Mouse (Mus musculus) heart, adult 18-20 months (tissue): ENCODE results near the gene Syp. TPM values are rescaled to one million over a fixed set of nuclear protein-coding genes. Genes with fewer than 3 reads are reported as not detected.
A peak's percentile ranks its signal among the peaks of the same experiment; 100 is the strongest.

Experiments used
- DNase-seq, 2 experiments: peaks; one replicate each; pipeline ENCODE4 v3.0.0; 2021 to 2022; ENCODE audit warnings: mixed read lengths in 1 of 2
- long read RNA-seq, 2 experiments: library from polyadenylated mRNA; stranded (forward); transcript quantifications; one replicate each; pipeline ENCODE4 v2.0.0; 2021
- total RNA-seq, 2 experiments: library from RNA; stranded (reverse); gene quantifications; 2 replicates each; pipeline ENCODE4 v1.2.3; 2021

The Syp gene
- total RNA-seq = 1 to 10 TPM; 2.2 to 4.1 TPM
- long read RNA-seq, experiment 1, partial matches to known transcripts = 1 of 5 reads
- long read RNA-seq, experiment 1, other reads (novel, unspliced or antisense) = 3 of 5 reads
- long read RNA-seq, experiment 2, partial matches to known transcripts = 1 of 1 reads
- long read RNA-seq, experiment 2, other reads (novel, unspliced or antisense) = 0 of 1 reads

DNA sequence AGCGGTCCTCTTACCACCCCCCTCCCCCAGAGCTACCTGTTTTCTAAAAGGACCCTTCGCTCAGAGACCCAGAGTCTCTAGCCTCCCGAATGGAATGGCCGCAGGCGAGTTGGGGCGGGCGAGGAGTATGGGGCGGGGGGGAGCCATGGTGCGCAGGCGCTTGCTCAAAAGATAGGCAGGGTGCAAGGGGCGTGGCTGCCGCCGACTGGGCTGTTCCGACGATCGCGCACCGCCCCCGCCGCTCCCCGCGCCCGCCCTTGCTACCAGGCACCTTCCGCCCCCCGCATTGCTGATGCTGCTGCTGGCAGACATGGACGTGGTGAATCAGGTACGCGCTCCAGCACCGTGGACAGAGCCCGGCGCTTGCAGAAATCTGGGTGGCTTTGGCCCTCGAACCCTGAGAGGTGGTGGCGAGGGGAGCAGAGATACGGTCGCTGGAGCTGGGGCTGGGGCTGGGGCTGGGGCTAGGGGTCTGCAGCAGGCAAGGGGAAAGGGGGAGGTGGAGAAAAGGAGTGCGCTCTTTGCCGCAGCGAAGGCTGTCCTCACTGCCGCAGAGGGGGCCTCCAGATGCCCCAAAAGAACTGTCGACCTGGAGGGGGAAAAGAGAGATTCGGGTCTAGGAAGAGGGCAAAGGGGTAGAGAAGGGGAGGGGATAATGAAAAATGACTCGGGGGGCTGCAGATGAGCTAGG is at the start of gene Syp:
Gene Syp (plus strand): TSS at position 71 of the 691 bp plus-strand sequence.
- DNase-seq = peak; percentile 66 to 75

DNA sequence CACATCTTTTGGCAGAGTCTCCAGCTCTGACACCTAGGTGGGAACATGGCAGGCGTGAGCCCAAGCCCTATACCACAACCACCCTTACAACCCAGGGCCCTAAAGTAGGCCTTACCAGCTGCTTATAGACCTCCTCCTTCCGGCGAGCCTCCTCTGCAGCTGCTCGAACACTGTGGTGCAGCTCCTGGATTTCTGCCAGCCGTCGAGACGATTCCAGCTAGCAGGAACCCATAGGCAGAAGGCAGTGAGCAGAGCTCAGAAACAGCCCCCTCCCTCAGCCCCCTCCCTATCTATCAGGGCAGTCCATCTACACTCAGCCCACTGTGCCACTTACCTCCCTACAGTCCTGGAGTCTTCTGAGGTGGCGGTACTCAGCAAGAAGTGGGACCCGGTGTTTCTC is 42.9 kb upstream of the Syp start:
- no peak for DNase-seq

DNA sequence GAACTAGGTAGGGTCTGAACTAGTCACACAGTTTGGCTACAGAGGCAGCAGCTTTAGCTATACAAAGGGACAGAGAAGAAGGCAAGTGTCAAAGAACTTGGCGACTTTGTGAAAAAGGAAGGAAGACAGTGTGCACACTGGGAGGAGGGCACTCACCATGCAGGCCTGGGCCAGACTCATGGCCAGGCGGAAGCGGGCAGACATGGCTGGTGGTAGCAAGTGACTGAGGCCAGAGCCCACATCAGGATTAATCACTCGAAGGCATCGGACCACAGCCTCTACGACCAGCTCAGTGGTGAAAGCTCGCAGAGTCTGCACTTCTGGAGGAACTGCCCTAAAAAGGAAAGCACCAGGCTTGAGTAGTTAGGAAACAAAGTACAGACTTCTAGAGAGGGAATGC is 34.3 kb upstream of the Syp start:
- peak in 1 of 2 experiments; percentile 1 for DNase-seq

DNA sequence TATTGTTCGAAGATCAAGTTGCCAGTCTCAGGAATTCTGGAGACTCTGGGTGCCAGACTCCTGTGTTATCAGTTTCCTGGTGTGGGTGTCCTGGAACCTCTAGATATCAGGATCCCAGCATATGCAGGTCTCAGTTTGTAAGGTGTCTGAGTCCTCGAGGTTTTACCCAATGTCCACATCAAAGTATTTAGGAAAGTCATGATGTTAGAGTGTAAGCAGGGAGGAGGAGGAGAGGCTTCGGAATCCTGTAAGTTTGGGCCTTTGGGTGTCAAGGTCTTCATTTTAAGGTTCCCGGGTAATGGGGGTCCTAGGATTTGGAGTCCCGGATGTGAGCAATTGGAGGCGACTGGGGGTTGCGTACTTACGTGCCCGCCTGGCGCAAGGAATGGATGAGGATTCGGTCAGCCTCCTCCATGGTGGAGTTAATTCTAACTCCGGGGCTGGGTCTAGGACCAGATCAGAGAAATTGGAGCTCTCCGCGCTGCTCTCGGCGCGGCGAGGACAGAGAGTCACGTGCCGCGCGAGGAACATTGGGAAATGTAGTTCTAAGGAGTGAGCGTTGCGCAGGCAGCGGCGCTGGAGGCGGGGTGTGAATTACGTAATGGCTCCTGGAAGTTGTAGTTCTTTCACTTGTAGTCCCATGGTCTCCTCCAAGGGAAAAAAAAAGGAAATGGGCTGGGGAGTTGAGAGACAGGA is 33.2 kb upstream of the Syp start, which contains the start of gene Ccdc22:
Gene Ccdc22 (minus strand): TSS at position 639 of the 696 bp plus-strand sequence.
- DNase-seq = peak; percentile 90 to 91

DNA sequence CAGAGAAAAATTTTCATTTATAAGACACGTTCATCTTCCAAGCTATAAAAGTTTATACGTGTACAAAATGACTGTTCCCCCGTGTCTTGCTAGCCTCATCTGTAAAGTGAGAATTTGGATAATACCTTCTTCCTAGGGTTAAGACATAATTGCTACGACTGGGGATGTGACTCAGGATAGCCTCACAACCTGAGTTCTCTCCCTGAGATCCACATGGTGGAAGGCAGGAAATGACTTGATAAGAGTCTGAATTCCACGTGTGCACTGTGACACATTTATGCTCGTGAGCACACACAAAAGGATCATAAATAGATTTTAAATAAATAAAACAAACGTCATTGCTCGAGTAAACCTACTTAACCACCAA is 32.7 kb upstream of the Syp start:
- no peak for DNase-seq

DNA sequence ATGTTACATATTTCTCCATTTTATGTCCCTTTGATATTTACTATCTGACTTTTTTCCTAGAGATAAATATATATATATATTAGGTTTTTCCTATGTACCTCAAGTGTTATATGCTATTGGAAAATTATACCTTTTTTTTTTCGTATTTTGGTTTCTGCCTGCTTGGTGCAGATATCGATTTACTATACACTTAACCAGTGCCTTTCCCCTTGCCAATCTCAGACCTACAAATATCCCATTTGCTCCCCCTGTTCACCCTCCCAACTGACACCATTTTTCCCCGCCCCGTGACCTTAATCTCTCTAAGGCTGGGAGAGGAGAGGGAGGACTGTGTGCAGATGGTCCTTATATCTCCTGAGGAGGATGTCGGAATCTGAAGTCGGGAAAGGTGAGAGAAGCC is 31.5 kb upstream of the Syp start, which contains the start of gene Cacna1f:
Gene Cacna1f (plus strand): TSS at position 301 of the 400 bp plus-strand sequence.
- DNase-seq = no peak

DNA sequence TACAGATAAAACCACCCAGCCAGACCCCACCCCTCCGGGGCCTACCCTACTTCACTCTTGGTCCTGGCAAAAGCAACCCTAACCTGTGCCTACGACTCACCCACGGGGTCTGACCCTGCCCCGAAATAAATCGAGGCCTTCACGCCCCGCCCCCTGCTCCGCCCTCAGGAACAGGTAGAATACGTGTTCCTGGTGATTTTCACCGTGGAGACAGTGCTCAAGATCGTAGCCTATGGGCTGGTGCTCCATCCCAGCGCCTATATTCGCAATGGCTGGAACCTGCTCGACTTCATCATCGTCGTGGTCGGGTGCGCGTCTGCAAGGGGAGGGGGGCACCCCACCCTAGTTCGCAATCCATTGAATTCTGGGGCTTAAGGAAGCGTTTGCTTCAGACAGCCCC is 28.2 kb upstream of the Syp start:
- no peak for DNase-seq

DNA sequence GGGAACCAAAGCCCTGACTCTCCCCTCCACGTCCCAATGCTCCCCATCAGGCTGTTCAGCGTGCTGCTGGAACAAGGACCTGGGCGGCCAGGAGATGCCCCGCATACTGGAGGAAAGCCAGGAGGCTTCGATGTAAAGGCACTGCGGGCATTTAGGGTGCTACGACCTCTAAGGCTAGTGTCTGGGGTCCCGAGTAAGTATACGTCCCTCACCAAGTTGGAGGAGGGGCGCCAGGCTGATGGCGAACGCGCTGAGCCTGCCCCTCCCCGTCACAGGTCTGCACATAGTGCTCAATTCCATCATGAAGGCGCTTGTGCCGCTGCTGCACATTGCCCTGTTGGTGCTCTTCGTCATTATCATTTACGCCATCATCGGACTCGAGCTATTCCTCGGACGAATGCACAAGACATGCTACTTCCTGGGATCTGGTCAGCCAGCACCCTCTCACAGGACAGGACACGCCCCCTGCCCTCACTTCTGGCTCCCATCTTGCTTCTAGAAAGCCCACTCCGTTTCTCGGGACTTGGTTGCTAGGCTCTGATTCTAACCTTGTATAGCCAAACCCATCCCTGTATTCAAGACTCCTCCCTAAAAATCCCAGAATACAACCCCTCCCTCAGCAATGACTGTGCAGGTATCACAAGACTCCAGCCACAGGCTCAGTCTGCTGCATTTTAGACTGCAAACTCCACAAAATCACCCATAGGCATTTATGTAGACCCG is 27.6 kb upstream of the Syp start:
- DNase-seq = no peak

DNA sequence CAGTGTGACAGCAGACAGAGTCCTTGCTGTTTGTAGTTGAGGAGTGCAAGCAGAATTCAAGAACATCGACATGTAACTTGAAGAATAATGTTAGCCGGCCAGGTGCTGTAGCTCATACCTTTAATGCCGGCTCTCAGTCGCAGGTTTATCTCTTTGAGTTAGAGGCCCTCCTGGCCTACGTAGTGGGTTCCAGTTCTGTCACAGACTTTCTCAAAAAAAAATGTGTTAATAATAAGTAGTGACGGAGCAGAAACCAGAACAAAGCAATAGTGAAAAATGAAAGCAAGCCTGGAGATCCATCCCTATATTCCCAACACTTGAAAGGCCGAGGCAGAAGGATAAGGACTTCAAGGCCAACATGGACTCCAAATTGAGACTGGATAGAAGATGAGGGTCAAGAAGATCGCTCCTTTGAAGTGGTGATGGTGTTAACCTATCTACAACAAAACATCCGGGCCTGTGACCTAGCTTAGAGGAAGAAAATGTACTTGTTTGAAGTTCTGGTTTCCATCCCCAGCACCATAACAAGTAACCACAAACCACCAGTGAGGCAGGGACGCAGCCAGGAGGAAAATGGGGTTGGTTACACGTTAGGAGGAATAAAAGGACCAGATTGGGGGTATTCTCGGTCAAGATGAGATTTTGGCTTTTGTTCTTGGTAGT is 20.3 kb upstream of the Syp start:
- no peak for DNase-seq

DNA sequence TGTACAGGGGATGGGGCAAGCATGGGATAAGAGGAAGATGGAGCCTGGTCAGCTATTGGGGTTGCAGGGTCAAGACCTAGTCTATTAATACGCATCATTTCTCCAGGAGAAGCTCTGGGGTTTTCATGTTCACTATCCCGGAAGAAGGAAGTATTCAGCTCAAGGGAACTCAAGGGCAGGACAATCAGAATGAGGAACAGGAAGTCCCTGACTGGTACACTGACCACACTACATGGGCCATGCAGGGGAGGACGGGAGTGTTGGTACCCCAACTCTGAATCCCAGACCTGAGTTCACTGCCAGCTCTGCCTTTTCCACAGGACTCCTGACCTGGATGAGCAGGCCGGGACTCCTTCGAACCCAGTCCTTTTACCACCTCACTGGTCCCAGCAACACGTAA is 5.7 kb upstream of the Syp start:
- no peak for DNase-seq

DNA sequence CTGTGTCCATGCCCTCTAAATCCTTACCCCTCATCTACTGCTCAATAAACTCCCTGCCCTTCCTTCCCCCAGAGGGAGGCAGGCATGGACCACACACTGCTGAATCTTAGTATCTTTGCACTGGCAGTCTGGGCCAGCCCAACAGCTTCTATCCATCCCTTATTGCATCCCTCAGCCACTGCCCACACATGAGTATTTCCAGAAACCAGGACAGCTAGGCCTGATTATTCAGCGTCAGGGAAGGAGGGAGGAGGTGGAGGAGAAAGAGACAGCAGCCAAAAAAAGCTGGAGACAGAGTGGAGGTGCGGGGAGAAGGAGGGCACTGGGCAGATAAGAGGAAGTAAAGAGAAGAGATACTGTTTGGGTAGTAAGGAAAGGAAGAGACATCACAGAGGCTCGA is 3.2 kb upstream of the Syp start:
- DNase-seq = no peak

DNA sequence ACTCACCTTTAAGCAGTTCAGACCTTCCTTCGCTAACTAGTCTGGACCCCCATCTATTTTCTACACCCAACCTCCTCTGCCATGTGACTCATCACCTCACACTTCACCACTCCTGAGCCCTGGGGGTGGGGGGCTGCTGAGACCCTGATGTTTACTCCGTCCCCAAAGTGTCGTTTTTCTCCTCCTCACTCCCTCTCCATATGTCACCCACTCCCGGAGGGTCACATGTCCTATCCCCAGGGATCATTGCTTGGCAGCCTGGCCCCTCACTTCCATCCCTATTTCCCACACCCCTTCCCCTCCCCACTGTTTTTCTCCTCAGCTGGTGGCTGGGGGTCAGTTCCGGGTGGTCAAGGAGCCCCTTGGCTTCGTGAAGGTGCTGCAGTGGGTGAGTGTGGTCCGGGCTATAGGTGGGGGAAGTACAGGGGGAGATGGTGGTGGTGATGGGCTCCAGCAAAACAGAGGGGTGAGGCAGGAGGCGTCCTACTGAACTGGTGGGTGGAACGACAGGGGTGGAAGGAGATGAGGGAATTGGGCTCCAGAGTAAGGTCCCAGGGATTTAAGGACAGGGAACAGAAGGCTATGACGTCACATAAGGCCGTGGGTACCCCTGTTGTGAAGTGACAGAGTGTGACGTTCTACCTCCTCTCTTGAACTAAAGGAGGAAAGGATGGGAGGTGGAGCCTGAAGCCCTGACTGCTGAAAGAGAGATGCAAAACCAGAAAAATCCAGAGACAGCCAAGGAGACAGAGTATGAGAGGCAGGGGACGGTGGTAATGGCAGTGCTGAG is 1.5 kb downstream of the Syp start:
- no peak for DNase-seq

DNA sequence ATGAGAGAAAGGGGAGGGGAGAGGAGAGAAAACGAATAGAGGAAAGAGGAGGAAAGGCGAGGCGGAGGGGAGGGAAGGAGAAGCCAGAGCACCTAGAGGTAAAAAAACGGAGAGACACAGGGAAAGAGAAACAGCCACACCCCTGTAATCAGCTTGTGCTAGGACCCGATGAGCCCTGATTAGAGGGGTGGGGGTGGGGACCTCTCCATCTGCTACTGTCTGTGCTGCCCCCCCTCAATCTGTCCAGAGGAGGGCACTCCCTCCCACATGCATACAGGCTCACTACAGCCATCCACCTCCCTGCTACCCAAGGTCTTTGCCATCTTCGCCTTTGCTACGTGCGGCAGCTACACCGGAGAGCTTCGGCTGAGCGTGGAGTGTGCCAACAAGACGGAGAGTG is 2.5 kb downstream of the Syp start:
- DNase-seq = no peak

DNA sequence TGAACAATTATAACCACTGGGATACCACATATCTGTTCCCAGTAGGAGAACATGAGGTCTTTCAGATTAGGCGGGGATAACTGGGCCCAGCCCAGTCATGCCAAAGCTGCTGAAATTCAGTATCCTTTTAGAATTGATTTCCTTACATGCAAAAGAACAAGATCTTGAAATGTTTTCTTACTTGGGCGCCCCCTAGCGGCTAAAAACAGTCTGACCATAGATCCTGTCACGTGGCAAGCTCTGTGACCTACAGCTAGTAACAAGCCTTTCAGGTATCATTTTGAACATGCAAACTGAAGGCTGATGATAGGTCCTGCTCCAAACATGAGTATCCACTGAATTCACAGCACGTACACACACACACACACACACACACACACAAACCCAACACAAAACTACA is 7.1 kb downstream of the Syp start:
- DNase-seq = peak; percentile 67 to 90

DNA sequence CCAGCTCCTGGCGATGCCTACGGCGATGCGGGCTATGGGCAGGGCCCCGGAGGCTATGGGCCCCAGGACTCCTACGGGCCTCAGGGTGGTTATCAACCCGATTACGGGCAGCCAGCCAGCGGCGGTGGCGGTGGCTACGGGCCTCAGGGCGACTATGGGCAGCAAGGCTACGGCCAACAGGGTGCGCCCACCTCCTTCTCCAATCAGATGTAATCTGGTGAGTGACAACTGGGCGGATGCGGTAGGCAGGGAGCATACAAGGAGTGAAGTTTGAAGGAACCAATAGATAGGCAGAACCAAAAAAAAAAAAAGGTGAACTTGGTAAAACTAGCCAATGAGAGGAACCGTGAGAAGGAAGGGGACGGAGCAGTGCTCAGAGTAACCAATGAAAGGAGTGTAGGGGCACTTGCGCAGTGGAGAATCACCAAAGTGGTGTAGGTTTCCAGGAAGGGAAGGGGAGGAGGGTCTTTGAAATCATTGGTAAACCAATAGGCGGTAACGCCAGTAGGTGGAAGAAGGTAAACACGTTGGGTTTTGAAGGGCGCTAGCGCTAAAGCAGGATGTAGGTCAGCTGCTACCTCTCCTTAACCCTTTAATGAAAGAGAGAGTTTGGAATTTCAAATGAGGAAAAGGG is 10.5 kb downstream of the Syp start:
- DNase-seq = peak; percentile 85 to 92

DNA sequence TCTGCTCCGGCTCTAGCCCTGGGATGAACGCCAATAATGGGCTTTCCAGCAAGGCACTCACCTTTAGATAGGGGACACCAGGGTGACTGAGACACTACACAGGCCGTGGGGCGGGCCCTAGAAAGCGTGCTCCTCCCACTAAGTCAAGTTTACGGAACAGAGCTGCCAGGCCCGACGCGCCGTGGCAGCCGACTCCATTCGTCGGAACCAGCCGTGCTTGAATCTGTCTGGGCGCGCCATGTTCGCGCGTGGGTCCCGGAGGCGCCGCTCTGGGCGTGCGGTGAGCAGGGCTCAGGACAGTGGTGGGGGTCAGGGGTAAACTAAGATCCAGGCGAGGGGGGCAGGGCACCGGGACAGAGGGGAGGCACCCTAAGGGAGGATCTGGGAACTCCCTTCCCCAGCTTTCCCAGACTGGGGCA is 19.0 kb downstream of the Syp start, which contains the start of gene Prickle3:
Gene Prickle3 (plus strand): TSS at position 40 of the 419 bp plus-strand sequence.
- DNase-seq = peak; percentile 83 to 86

DNA sequence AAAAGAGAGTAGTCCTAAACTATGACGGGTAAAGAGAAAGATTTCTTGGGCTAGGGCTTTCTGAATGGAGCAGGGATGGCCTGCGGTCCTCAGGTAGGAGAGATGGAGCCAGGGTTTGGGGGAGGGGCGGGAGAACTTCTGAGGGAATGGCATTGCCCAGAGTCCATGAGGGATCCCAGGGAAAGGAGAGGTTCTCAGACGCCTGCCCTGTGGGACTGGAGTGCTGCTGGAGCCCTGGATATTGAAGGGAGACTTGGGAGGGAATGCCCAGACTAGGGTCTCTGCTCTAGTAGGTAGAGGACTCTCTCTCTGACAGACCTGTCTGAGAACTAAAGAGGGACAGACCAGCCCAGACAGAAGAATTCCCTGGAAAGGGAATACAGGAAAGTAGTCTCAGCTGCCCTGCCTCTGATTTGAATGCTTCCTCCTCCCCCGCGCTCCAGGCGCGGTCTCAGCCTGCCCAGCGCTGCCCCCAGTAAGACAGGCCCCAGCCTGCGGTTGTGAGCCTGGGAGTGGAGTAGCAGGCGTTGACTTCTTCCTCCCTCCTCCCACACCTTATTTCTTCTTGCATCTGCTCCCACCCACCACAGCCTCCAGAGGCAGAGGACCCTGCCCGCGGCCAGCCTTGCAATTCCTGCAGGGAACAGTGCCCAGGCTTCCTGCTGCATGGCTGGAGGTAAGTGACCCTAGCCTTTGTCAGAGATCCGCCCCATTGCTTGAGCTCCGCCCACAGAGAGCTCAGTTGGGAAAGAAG is 19.9 kb downstream of the Syp start:
- peak; percentile 73 to 82 for DNase-seq

DNA sequence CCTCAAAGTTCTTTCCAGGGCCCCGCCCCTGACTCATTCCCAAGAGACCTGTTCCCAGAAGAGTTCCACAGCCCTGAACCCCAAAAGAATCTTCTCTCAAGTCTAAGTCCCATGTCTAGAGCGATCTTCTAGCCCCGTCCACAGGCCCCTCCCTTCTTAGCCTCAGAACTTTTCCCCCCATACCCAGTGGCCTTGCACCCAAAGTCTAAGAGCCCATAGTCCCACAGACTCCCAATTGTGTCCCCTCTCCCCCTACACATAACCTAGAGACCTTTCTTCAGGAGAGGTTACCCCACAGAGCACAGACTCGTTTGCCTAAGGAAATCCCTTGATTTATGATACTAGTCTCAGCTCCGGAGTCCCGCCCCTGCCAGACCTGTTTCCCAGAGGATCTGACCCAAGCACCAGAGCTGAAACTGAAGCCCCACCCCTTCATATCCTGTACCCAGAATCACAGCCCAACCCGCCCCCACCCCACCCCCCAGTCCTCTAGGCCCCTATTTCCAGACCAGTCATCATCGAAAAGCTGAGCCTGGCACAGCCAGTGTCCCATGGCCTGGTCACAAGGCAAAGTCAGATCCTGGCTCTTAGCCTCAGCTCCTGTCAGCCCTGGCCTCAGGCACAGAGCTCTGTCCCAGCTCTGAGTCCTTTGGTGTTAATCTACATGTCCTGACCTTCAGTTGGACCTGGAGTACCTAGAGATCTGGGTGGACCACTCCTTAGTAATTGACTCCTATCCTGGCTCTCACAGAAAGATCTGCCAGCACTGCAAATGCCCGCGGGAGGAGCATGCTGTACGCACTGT is 20.7 kb downstream of the Syp start:
- DNase-seq = peak; percentile 54 to 76

DNA sequence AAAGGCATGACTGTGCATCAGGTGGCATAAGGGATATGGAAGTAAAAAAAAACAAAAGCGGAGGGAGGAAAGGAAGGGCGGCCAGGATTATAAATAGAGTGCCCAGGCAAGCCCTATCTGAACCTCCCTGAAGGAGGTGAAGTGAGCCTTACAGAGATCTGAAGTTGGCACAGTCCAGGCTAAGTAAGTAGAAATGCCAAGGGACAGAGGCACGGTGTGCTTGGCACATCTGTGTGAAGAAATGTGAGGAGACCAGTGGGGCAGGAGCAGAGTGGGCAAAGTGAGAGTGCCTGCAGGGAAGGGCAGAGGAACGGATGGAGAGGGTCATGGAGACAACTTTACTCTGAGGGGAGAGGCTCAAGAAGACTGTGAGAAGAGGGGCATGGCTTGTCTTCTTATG is 22.8 kb downstream of the Syp start:
- peak in 1 of 2 experiments; percentile 35 for DNase-seq
